Mouse (Mus musculus) kidney, embryonic 14.5 days (tissue): ENCODE results near the gene Gm45785. TPM values are rescaled to one million over a fixed set of nuclear protein-coding genes. Genes with fewer than 3 reads are reported as not detected.

ENCODE experiments used
- ATAC-seq: fragments of 200-750 bp; cut with Nextera tagmentation; 2 replicates; pipeline ENCODE4 v1.8.0; 2017; ENCODE audit warnings: moderate number of reproducible peaks, mild to moderate bottlenecking, moderate TSS enrichment, moderate library complexity; ENCODE audit not compliant: low FRiP score, low TSS enrichment
- H3K27ac ChIP-seq: fragments of 300-500 bp; sonication (generic); 2 replicates; pipeline ENCODE4 v1.5.1; 2014; ENCODE audit warnings: low read depth, mild to moderate bottlenecking, low read length, moderate library complexity, mixed read lengths
- H3K27me3 ChIP-seq: fragments of 300-500 bp; sonication (generic); 2 replicates; pipeline ENCODE4 v1.6.1; 2014; ENCODE audit warnings: mild to moderate bottlenecking, low read length; ENCODE audit not compliant: control insufficient read depth, insufficient read depth
- H3K36me3 ChIP-seq: fragments of 300-500 bp; sonication (generic); 2 replicates; pipeline ENCODE4 v1.6.1; 2014; ENCODE audit warnings: low read length, mixed read lengths; ENCODE audit not compliant: control insufficient read depth, insufficient read depth
- H3K4me1 ChIP-seq: fragments of 300-500 bp; sonication (generic); 2 replicates; pipeline ENCODE4 v1.6.1; 2014; ENCODE audit warnings: low read length, mixed read lengths; ENCODE audit not compliant: control insufficient read depth, insufficient read depth
- H3K4me2 ChIP-seq: fragments of 300-500 bp; sonication (generic); replicated peaks from 2 replicates; pipeline ENCODE4 v1.6.1; 2014; ENCODE audit warnings: low read depth, mild to moderate bottlenecking, low read length
- H3K4me3 ChIP-seq: fragments of 300-500 bp; sonication (generic); 2 replicates; pipeline ENCODE4 v1.5.1; 2014; ENCODE audit warnings: mild to moderate bottlenecking, low read length
- H3K9ac ChIP-seq: fragments of 300-500 bp; sonication (generic); 2 replicates; pipeline ENCODE4 v1.6.1; 2014; ENCODE audit warnings: low read depth, mild to moderate bottlenecking, low read length, moderate library complexity
- H3K9me3 ChIP-seq: fragments of 300-500 bp; sonication (generic); 2 replicates; pipeline ENCODE4 v1.6.1; 2016; ENCODE audit warnings: low read length; ENCODE audit not compliant: control insufficient read depth
- WGBS: fragments of 180-500 bp; shearing (Covaris S2); extraction: QIAGEN DNeasy Blood & Tissue Kit; methylation state at CpG from one replicate; pipeline ENCODE4 v1.1.7; 2014; 5-methylcytosine and 5-hydroxymethylcytosine counted together
- polyA plus RNA-seq: library from polyadenylated mRNA; unstranded; fragments of >200 nt; fragmentation: Nextera tagmentation; extraction: Ambion mirVana; gene quantifications from 2 replicates; pipeline ENCODE4 v1.2.1, GENCODE M21; 2014

The Gm45785 gene
- polyA plus RNA-seq, 1 experiment from 2014 or later, result not detected

DNA sequence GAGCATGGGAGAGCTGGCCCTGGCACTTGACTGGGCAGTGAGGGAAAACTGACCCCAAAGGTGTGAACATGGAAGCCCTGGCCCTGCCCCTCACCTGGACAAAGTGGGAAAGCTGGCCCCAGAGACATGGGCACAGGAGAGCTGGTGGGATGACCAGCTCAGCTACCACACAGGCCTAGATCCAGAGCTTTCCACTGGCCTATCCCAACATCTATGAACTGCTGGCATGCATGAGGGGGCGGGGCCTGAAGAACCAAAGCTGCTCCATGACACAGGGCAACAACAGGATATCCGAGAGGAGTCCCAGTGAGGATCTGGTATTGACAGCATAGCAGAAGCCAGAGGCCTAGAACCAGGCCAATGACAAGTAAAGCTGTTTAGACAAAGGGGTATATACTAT is 57.9 kb downstream of the Gm45785 start:
- no peaks in the 10 kb centered on the region for H3K27me3 ChIP-seq
- H3K27ac ChIP-seq, result no peak overlapping the region
- no peak overlapping the region for H3K4me3 ChIP-seq
- no peaks in the 10 kb centered on the region for H3K4me1 ChIP-seq
- ATAC-seq, result no peak
- no peaks in the 10 kb centered on the region for H3K36me3 ChIP-seq
- WGBS, result 65% methylated on average over 2 of the region's 2 CpGs
- no peak overlapping the region for H3K9ac ChIP-seq
- H3K9me3 ChIP-seq, result no peaks in the 10 kb centered on the region
- H3K4me2 ChIP-seq, result no peak overlapping the region

DNA sequence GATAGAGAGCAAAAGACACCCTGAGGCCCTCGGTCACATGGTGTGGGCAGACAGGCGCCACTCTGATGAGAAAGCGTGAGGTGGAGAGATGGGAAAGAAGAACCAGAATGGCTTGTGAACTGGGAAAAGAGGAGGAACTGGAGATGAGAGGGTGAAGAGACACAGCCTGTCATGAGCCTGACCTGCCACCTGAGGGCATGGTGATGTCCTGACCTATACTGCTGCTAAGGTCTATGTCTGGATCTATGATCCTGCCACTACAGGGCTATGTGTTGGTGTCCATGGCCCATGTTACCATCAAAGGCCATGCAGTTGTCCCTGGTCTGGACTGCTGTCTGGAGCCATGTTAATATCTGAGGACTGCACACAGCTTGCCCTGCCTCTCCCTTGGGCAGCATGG is 58.5 kb downstream of the Gm45785 start:
- ATAC-seq, result no peak
- Histone ChIP-seq H3K4me3 (no peak overlapping the region), H3K9ac (no peak overlapping the region), H3K4me2 (no peak overlapping the region), H3K27ac (no peak overlapping the region), H3K4me1 (no peaks in the 10 kb centered on the region), H3K36me3 (no peaks in the 10 kb centered on the region), H3K9me3 (no peaks in the 10 kb centered on the region), H3K27me3 (no peaks in the 10 kb centered on the region)
- WGBS, result 95% methylated on average over 3 of the region's 3 CpGs

DNA sequence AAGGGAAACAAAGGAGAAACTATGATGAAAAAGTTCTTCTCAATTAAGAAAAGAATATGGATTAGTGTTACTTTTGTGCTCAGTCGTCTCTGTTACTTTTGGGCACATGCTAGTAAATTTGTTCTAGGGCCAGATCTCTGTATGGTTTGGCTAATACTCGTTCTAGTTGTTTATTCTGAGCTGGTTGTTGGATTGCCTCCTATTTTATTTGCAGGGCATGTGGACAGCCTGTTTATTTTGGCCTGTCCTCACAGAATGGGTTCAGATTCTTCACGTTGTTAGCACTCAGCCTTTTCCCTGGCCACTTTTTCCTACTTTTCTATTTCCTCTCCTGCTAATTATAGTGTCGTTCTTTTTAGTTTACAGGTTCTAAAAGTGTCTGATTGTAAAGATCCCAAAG is 62.6 kb downstream of the Gm45785 start:
- Histone ChIP-seq H3K4me2 (no peak overlapping the region), H3K4me1 (no peaks in the 10 kb centered on the region), H3K36me3 (no peaks in the 10 kb centered on the region), H3K27me3 (no peaks in the 10 kb centered on the region), H3K9ac (no peak overlapping the region), H3K4me3 (no peak overlapping the region), H3K9me3 (no peaks in the 10 kb centered on the region), H3K27ac (no peak overlapping the region)
- WGBS, result 59% methylated on average over 4 of the region's 4 CpGs
- ATAC-seq, result no peak

DNA sequence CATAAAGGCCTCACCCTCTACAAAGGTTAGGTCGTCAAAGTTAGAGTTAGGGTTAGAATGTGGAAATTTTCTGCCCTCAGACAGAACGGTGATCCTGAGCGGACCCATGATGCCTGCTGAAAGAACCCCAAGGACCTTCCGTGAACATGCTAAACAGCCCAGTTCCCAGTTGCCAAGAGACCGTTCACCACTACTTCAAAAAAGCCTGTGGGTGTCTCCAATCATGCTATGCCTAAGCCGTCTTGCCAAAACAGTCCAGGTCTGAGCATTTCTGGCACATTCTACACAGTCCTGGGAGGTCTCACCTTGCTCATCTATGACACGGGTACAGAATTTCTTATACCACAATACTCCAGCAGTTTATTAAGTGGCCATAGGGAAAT is 68.1 kb downstream of the Gm45785 start:
- Histone ChIP-seq H3K27me3 (no peaks in the 10 kb centered on the region), H3K4me2 (no peak overlapping the region), H3K9me3 (no peaks in the 10 kb centered on the region), H3K27ac (no peak overlapping the region), H3K4me1 (no peaks in the 10 kb centered on the region), H3K9ac (no peak overlapping the region), H3K36me3 (no peaks in the 10 kb centered on the region), H3K4me3 (no peak overlapping the region)
- WGBS, result 88% methylated on average over 7 of the region's 7 CpGs
- ATAC-seq, result no peak

DNA sequence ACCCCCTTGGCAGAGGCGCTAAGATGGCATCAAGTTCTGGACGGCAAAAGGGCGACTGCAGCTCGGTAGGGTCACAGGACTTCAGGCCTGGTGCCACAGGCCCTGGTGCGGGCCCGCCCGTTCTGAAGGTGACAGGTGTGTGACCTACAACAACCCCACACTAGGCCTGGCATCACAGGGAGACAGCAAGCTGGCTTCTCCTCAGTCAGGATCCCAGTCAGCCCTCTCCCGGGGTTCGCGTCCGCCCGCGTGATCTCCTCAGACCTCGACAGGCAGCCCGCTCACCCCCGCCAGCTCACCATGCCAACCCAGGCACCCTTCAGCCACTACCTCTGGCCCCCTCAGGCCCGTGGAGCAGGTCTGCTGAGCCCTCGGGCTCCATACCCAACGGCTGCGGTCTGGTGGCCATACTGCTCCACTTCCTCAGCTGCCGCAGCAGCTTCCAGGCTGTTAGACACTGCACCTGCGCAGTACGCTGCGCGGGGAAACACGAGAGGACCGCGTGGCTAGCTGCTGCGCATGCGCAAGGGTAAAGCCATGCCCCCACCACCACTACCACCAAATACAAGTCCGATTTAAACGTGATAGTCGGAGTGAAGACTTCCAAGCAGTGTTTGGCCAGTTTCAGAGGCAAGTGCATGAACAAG is 68.6 kb downstream of the Gm45785 start, which contains the start of gene Syce1:
Syce1 (minus strand) TSS at position 447 of the 647 bp plus-strand sequence.
- H3K36me3 ChIP-seq, result no peaks in the 10 kb centered on the region
- ATAC-seq, result no peak
- H3K4me3 ChIP-seq, result no peak within 1 kb of the TSS
- no peak within 1 kb of the TSS for H3K4me2 ChIP-seq
- no peak within 1 kb of the TSS for H3K9ac ChIP-seq
- H3K4me1 ChIP-seq, result no peaks in the 10 kb centered on the region
- H3K9me3 ChIP-seq, result no peaks in the 10 kb centered on the region
- H3K27me3 ChIP-seq, result no peaks in the 10 kb centered on the region
- H3K27ac ChIP-seq, result no peak within 1 kb of the TSS
- 83% methylated on average over 33 of the region's 33 CpGs for WGBS

DNA sequence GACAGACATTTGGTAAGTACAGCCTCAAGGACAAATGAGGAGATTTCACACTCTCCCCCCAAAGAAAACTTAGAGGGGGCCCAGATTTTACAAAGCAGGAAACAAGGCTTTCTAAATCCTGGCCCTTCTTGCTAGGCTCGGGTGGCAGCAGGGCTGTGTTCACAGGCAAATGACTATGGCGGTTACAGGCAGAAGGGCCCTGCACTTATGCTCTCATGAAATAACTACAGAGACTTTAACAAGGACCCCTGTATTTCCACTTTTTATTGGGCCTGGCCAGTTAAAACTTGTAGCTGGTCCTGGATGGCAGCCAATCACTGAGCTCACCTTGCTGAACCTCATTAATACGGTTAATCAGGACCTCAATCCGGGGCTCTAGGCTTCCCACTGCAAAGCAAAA is 75.6 kb downstream of the Gm45785 start:
- no peaks in the 10 kb centered on the region for H3K36me3 ChIP-seq
- no peak for ATAC-seq
- H3K27ac ChIP-seq, result no peak overlapping the region

More for the DNA sequence above, 75.6 kb downstream of the Gm45785 start:
- Histone ChIP-seq H3K9me3 (no peaks in the 10 kb centered on the region), H3K4me2 (no peak overlapping the region), H3K9ac (no peak overlapping the region), H3K27me3 (no peaks in the 10 kb centered on the region), H3K4me3 (no peak overlapping the region), H3K4me1 (no peaks in the 10 kb centered on the region)
- WGBS, result 75% methylated on average over 4 of the region's 4 CpGs

Other genes starting within 250 kb of the Gm45785 start
- not detected in 2 replicates for gene Olfr61, start 227.4 kb downstream of the Gm45785 start, polyA plus RNA-seq
- gene Olfr53, start 209.9 kb downstream of the Gm45785 start, polyA plus RNA-seq, result not detected in 2 replicates
- not detected in 2 replicates for gene Olfr539, start 196.4 kb downstream of the Gm45785 start, polyA plus RNA-seq
- not detected in 2 replicates for gene Olfr45, start 174.4 kb downstream of the Gm45785 start, polyA plus RNA-seq
- gene Olfr541, start 159.1 kb downstream of the Gm45785 start, polyA plus RNA-seq, result not detected in 2 replicates
- gene Cyp2e1, start 92.6 kb downstream of the Gm45785 start, polyA plus RNA-seq, result 0.12 TPM in 1 of 2 replicates, not detected in the other
- 0.28 TPM in 1 of 2 replicates, not detected in the other for gene Syce1, start 68.5 kb downstream of the Gm45785 start, polyA plus RNA-seq
- 1.4 and 2.1 TPM in 2 replicates for gene Zfp941, start 34.2 kb downstream of the Gm45785 start, polyA plus RNA-seq
- 0.85 TPM in 1 of 2 replicates, not detected in the other for gene Urah, start 21.3 kb downstream of the Gm45785 start, polyA plus RNA-seq
- not detected in 2 replicates for gene Scgb1c1, start 10.8 kb downstream of the Gm45785 start, polyA plus RNA-seq
- not detected in 2 replicates for gene Odf3, start 8.5 kb downstream of the Gm45785 start, polyA plus RNA-seq
- 40.8 and 49.4 TPM in 2 replicates for gene Ric8a, start 626 bp upstream of the Gm45785 start, polyA plus RNA-seq
- gene Bet1l, start 1.2 kb upstream of the Gm45785 start, polyA plus RNA-seq, result 38.6 and 41.7 TPM in 2 replicates
- gene Psmd13, start 25.6 kb upstream of the Gm45785 start, polyA plus RNA-seq, result 148 and 226 TPM in 2 replicates
- 22.8 and 26.2 TPM in 2 replicates for gene Sirt3, start 26.0 kb upstream of the Gm45785 start, polyA plus RNA-seq
- gene Cox8b, start 44.1 kb upstream of the Gm45785 start, polyA plus RNA-seq, result not detected in 2 replicates
- gene Nlrp6, start 64.6 kb upstream of the Gm45785 start, polyA plus RNA-seq, result 0.17 and 0.61 TPM in 2 replicates
- gene Pgghg, start 85.1 kb upstream of the Gm45785 start, polyA plus RNA-seq, result 15.9 and 20.5 TPM in 2 replicates
- 2.2 and 2.6 TPM in 2 replicates for gene Ifitm5, start 94.0 kb upstream of the Gm45785 start, polyA plus RNA-seq
- not detected in 2 replicates for gene Gm45717, start 99.6 kb upstream of the Gm45785 start, polyA plus RNA-seq
- 1,039 and 1,151 TPM in 2 replicates for gene Ifitm2, start 99.7 kb upstream of the Gm45785 start, polyA plus RNA-seq
- 54.4 and 61.4 TPM in 2 replicates for gene Ifitm1, start 110.9 kb upstream of the Gm45785 start, polyA plus RNA-seq
- gene Ifitm3, start 154.4 kb upstream of the Gm45785 start, polyA plus RNA-seq, result 154 and 166 TPM in 2 replicates
- 0.84 and 1.6 TPM in 2 replicates for gene Ifitm6, start 161.6 kb upstream of the Gm45785 start, polyA plus RNA-seq
- not detected in 2 replicates for gene Gm17387, start 172.8 kb upstream of the Gm45785 start, polyA plus RNA-seq
- 13.7 and 14.4 TPM in 2 replicates for gene B4galnt4, start 204.8 kb upstream of the Gm45785 start, polyA plus RNA-seq
- 4.0 and 4.3 TPM in 2 replicates for gene Pkp3, start 221.9 kb upstream of the Gm45785 start, polyA plus RNA-seq
- 9.5 and 11.7 TPM in 2 replicates for gene Sigirr, start 244.2 kb upstream of the Gm45785 start, polyA plus RNA-seq